In genomic region chr10:120270777-120271176, GRCm38 (mm10) we compare ENCODE assay signal across 7 mouse cellular contexts. TPM values are rescaled to one million over a fixed set of nuclear protein-coding genes. Genes with fewer than 3 reads are reported as not detected.
DNase-seq lines count a peak whose midpoint lies in the region; ATAC-seq and TF ChIP-seq lines count a peak whose summit lies in the region.

No protein-coding gene starts in this region.

- no peak for TF ChIP-seq EP300 in CH12.LX (IDR thresholded peaks at IDR 0.05; ENCODE audit: low read length)
- no peak for TF ChIP-seq EP300 in liver, embryonic 14.5 days (IDR thresholded peaks at IDR 0.05; ENCODE audit: low read depth)
- TF ChIP-seq EP300 in stomach, postnatal 0 days (optimal IDR thresholded peaks at IDR 0.05): no peak

- in situ Hi-C loops in CH12.LX (cut with MboI; ENCODE audit: low pct_ligation_motif_present, low pct_unique_long_range_greater_than_20kb, low sequenced_read_pairs): loop anchor here (25.0 kb wide), 1 partner anchor 592 kb away; no protein-coding TSS in a partner anchor
- in situ Hi-C loops in Patski (cut with MboI; ENCODE audit: low pct_unique_long_range_greater_than_20kb): no loop called here

- H3K36me3 ChIP-seq in kidney, embryonic 16.5 days (ENCODE audit: insufficient read depth, low read length): no peaks in the 10 kb centered on the region
- H3K36me3 ChIP-seq in CH12.LX (replicated peaks in 1 of 2; ENCODE audit: control insufficient read depth in 1 of 2, insufficient read depth in 1 of 2, low read length in 1 of 2): no peaks in the 10 kb centered on the region
- H3K36me3 ChIP-seq in liver, embryonic 14.5 days (replicated peaks; ENCODE audit: control insufficient read depth, insufficient read depth, low read depth): no peaks in the 10 kb centered on the region
- H3K36me3 ChIP-seq in stomach, postnatal 0 days (ENCODE audit: control insufficient read depth, insufficient read depth, low read length): no peaks in the 10 kb centered on the region

- CTCF ChIA-PET in Patski (lab: Charles Lee): interaction anchor here (0.9 to 4.0 kb wide), 14 partner anchors 8 to 761 kb away, joined by 3 to 21 read pairs (median 4); no protein-coding TSS in a partner anchor

- dilution Hi-C loops in CH12.LX (cut with MboI; ENCODE audit: extremely low pct_ligation_motif_present, extremely low pct_unique_long_range_greater_than_20kb, low sequenced_read_pairs): no loop called here

- TF ChIP-seq CTCF in CH12.LX (conservative IDR thresholded peaks at IDR 0.05 in 1 of 2, IDR thresholded peaks at IDR 0.05 in 1 of 2; ENCODE audit: low read depth in 2 of 2, low read length in 2 of 2) (peak; percentile 86 to 96), Patski (IDR thresholded peaks at IDR 0.05) (peak; percentile 69)
- peak; percentile 78 for TF ChIP-seq CTCF in liver, embryonic 14.5 days (IDR thresholded peaks at IDR 0.05; ENCODE audit: low read depth)
- TF ChIP-seq CTCF in stomach, postnatal 0 days (IDR thresholded peaks at IDR 0.05; ENCODE audit: low read depth): peak; percentile 83

- no peak overlapping the region for H3K4me2 ChIP-seq in kidney, embryonic 16.5 days (replicated peaks; ENCODE audit: low read depth, low read length)
- H3K4me2 ChIP-seq in CH12.LX (ENCODE audit: insufficient read depth, low read depth, poor library complexity, severe bottlenecking): no peak overlapping the region
- H3K4me2 ChIP-seq in liver, embryonic 14.5 days (ENCODE audit: low read depth): no peak overlapping the region
- no peak overlapping the region for H3K4me2 ChIP-seq in stomach, postnatal 0 days (replicated peaks; ENCODE audit: low read depth)

- WGBS in kidney, embryonic 16.5 days: 73% methylated on average over 4 of the region's 4 CpGs
- 50% methylated on average over 4 of the region's 4 CpGs for WGBS in liver, embryonic 14.5 days (ENCODE audit: insufficient replicate concordance)
- WGBS in stomach, postnatal 0 days: 77% methylated on average over 4 of the region's 4 CpGs

- peaks cover 4% of the 10 kb centered on the region; the same call in 1 of the 2 replicates for H3K9me3 ChIP-seq in kidney, embryonic 16.5 days (ENCODE audit: low read length)
- H3K9me3 ChIP-seq in CH12.LX (replicated peaks; ENCODE audit: low read length): no peaks in the 10 kb centered on the region
- no peaks in the 10 kb centered on the region for H3K9me3 ChIP-seq in liver, embryonic 14.5 days (ENCODE audit: control insufficient read depth, low read length)
- H3K9me3 ChIP-seq in stomach, postnatal 0 days (ENCODE audit: control insufficient read depth, low read length): no peaks in the 10 kb centered on the region

- POLR2A ChIA-PET in Patski (lab: Charles Lee): interaction anchor here (0.6 to 1.1 kb wide), 2 partner anchors 11 to 31 kb away, joined by 7 read pairs; no protein-coding TSS in a partner anchor

- H3K4me1 ChIP-seq in kidney, embryonic 16.5 days (ENCODE audit: insufficient read depth, low read length): peaks cover 26% of the 10 kb centered on the region
- H3K4me1 ChIP-seq in CH12.LX (ENCODE audit: control insufficient read depth in 1 of 2, insufficient read depth in 2 of 2): peaks cover 0 to 10% of the 10 kb centered on the region in 2 experiments; a peak in 2 of 4 replicates
- peaks cover 0 to 7% of the 10 kb centered on the region in 2 experiments; a peak in 2 of 4 replicates for H3K4me1 ChIP-seq in liver, embryonic 14.5 days (replicated peaks; ENCODE audit: control insufficient read depth in 2 of 2, insufficient read depth in 2 of 2, low read length in 1 of 2)
- H3K4me1 ChIP-seq in stomach, postnatal 0 days (replicated peaks; ENCODE audit: control insufficient read depth, insufficient read depth): peaks cover 4% of the 10 kb centered on the region; the same call in 1 of the 2 replicates

- no peak overlapping the region for H3K9ac ChIP-seq in kidney, embryonic 16.5 days (replicated peaks; ENCODE audit: low read length)
- no peak overlapping the region for H3K9ac ChIP-seq in CH12.LX (ENCODE audit: insufficient read depth, low read depth)
- no peak overlapping the region for H3K9ac ChIP-seq in liver, embryonic 14.5 days (replicated peaks)
- H3K9ac ChIP-seq in stomach, postnatal 0 days (ENCODE audit: low read length): no peak overlapping the region

- DNase-seq in kidney, adult 8-10 months: peak; percentile 11 to 55
- DNase-seq in CH12.LX (ENCODE audit: extremely low read depth): peak; percentile 79
- no peak for DNase-seq in Patski (ENCODE audit: low read depth, low spot score)
- peak; percentile 34 to 37 (median 35) for DNase-seq in liver, embryonic 14.5 days (ENCODE audit: low read depth in 3 of 3, low spot score in 3 of 3)
- peak; percentile 50 for DNase-seq in stomach, postnatal 0 days (ENCODE audit: low spot score)

- peak; percentile 72 for TF ChIP-seq RAD21 in CH12.LX (IDR thresholded peaks at IDR 0.05; ENCODE audit: low read depth, low read length)

- H3K79me2 ChIP-seq in CH12.LX (replicated peaks; ENCODE audit: control insufficient read depth, extremely low read depth, insufficient read depth, poor library complexity, severe bottlenecking): no peaks in the 10 kb centered on the region

- TF ChIP-seq POLR2A in CH12.LX (IDR thresholded peaks at IDR 0.05; ENCODE audit: low read depth, low read length): no peak

- H3K27me3 ChIP-seq in kidney, embryonic 16.5 days (ENCODE audit: insufficient read depth, low read length): no peaks in the 10 kb centered on the region
- H3K27me3 ChIP-seq in CH12.LX (replicated peaks): no peaks in the 10 kb centered on the region
- no peaks in the 10 kb centered on the region for H3K27me3 ChIP-seq in Patski
- no peaks in the 10 kb centered on the region for H3K27me3 ChIP-seq in liver, embryonic 14.5 days (ENCODE audit: control insufficient read depth, insufficient read depth, low read length)
- H3K27me3 ChIP-seq in stomach, postnatal 0 days (ENCODE audit: control insufficient read depth, insufficient read depth, low read length): no peaks in the 10 kb centered on the region

- no peak overlapping the region for H3K4me3 ChIP-seq in kidney, embryonic 16.5 days (ENCODE audit: low read length)
- no peak overlapping the region for H3K4me3 ChIP-seq in CH12.LX (replicated peaks in 1 of 3; ENCODE audit: low read depth in 2 of 3, low read length in 2 of 3, poor library complexity in 1 of 3)
- H3K4me3 ChIP-seq in liver, embryonic 14.5 days (ENCODE audit: insufficient read depth in 1 of 2, low read depth in 2 of 2, low read length in 2 of 2): no peak overlapping the region
- no peak overlapping the region for H3K4me3 ChIP-seq in stomach, postnatal 0 days (ENCODE audit: low read depth, low read length)

- H3K27ac ChIP-seq in kidney, embryonic 16.5 days (ENCODE audit: low read length): no peak overlapping the region
- no peak overlapping the region for H3K27ac ChIP-seq in CH12.LX (ENCODE audit: insufficient read depth, low read depth)
- no peak overlapping the region for H3K27ac ChIP-seq in liver, embryonic 14.5 days
- H3K27ac ChIP-seq in stomach, postnatal 0 days (replicated peaks): no peak overlapping the region

- ATAC-seq in kidney, embryonic 16.5 days (ENCODE audit: low FRiP score, low TSS enrichment): no peak
- no peak for ATAC-seq in Patski
- peak; percentile 86 for ATAC-seq in granulocyte monocyte progenitor cell, adult 5-6 weeks (replicated peaks; ENCODE audit: poor library complexity, severe bottlenecking)
- no peak for ATAC-seq in liver, embryonic 14.5 days (ENCODE audit: insufficient read depth)
- no peak for ATAC-seq in stomach, postnatal 0 days (ENCODE audit: low FRiP score, low TSS enrichment)

TF ChIP-seq in CH12.LX, 34 proteins besides CTCF, POLR2A, EP300 and RAD21:
- no peak for TF ChIP-seq POLR2AphosphoS2 (IDR thresholded peaks at IDR 0.05; ENCODE audit: low read depth, low read length)
- 0 out of 2 replicates have a peak, but pooled peaks have one; percentile 4 for TF ChIP-seq USF2 (conservative IDR thresholded peaks at IDR 0.05; ENCODE audit: low read depth, low read length)
- no peak for TF ChIP-seq CHD2 (IDR thresholded peaks at IDR 0.05; ENCODE audit: low read length)
- 0 out of 2 replicates have a peak, but pooled peaks have one; percentile 10 for TF ChIP-seq MAZ (IDR thresholded peaks at IDR 0.05; ENCODE audit: low read depth, low read length)
- TF ChIP-seq MYC (IDR thresholded peaks at IDR 0.05; ENCODE audit: low read depth, low read length): peak; percentile 82
- peak; percentile 66; the same call in 1 of the 2 replicates for TF ChIP-seq ZNF384 (IDR thresholded peaks at IDR 0.05; ENCODE audit: low read depth, low read length)
- TF ChIP-seq SMC3 (IDR thresholded peaks at IDR 0.05; ENCODE audit: low read depth, low read length): peak; percentile 68
- TF ChIP-seq ETS1 (conservative IDR thresholded peaks at IDR 0.05; ENCODE audit: low read depth, low read length): no peak
- no peak for TF ChIP-seq MAFK (IDR thresholded peaks at IDR 0.05; ENCODE audit: insufficient replicate concordance, low read length)
- peak; percentile 41; the same call in 1 of the 2 replicates for TF ChIP-seq MAX (IDR thresholded peaks at IDR 0.05; ENCODE audit: low read length)
- TF ChIP-seq ELF1 (IDR thresholded peaks at IDR 0.05; ENCODE audit: low read depth, low read length): no peak
- 0 out of 2 replicates have a peak, but pooled peaks have one; percentile 18 for TF ChIP-seq NELFE (IDR thresholded peaks at IDR 0.05; ENCODE audit: low read depth, low read length)
- TF ChIP-seq SIN3A (IDR thresholded peaks at IDR 0.05; ENCODE audit: low read length): no peak

RNA-seq across cellular contexts. Expression of gene Llph, which starts 43.9 kb away (rescaled TPM):
- 45.1 and 54.1 TPM in 2 replicates for polyA plus RNA-seq in kidney, embryonic 16.5 days (2015; fragmentation: Nextera tagmentation; extraction: Ambion mirVana)
- total RNA-seq in CH12.LX (2012; rRNA removed) (75.9 and 82.0 TPM in 2 replicates), CH12.LX (2014; rRNA removed) (103 and 118 TPM in 2 replicates)
- polyA plus RNA-seq in CH12.LX (2012; ENCODE audit: insufficient read length, low read depth) (237 and 276 TPM in 2 replicates), Patski (2021) (41.9 TPM)
- total RNA-seq in granulocyte monocyte progenitor cell, adult 5-6 weeks (2014; fragmentation: Nextera tagmentation): 73.4 and 83.8 TPM in 2 replicates
- total RNA-seq in granulocyte monocyte progenitor cell, adult 5-6 weeks (2017): 80.4 and 84.9 TPM in 2 replicates
- polyA plus RNA-seq in liver, embryonic 14.5 days (2012; rRNA removed): 11.6 and 33.6 TPM in 2 replicates
- 31.9 and 32.2 TPM in 2 replicates for polyA plus RNA-seq in liver, embryonic 14.5 days (2014; fragmentation: Nextera tagmentation; extraction: Ambion mirVana)
- polyA plus RNA-seq in stomach, postnatal 0 days (2015; fragmentation: Nextera tagmentation; extraction: Ambion mirVana): 46.6 and 47.5 TPM in 2 replicates
